Mouse (Mus musculus) G1E (cell line): ENCODE data around the gene Flnc. TPM values are rescaled to one million over a fixed set of nuclear protein-coding genes. Genes with fewer than 3 reads are reported as not detected.

ENCODE experiments used
- ATAC-seq: 2 replicates; pipeline ENCODE4 v1.8.0; 2016; ENCODE audit warnings: mild to moderate bottlenecking; ENCODE audit not compliant: insufficient number of reproducible peaks, poor library complexity, low FRiP score, severe bottlenecking; ENCODE audit errors: extremely low read depth
- DNase-seq: peaks from one replicate; pipeline ENCODE4 v3.0.0; 2012; ENCODE audit warnings: low spot score
- H3K27me3 ChIP-seq: 2 replicates; pipeline ENCODE4 v1.6.1; 2012; ENCODE audit warnings: mild to moderate bottlenecking, low read length, inconsistent platforms; ENCODE audit not compliant: insufficient read depth
- H3K36me3 ChIP-seq: replicated peaks from 2 replicates; pipeline ENCODE3; 2012; ENCODE audit warnings: mild to moderate bottlenecking, inconsistent platforms
- H3K4me1 ChIP-seq: 2 replicates; pipeline ENCODE4 v1.6.1; 2012; ENCODE audit warnings: low read depth, low read length, inconsistent platforms, mixed read lengths; ENCODE audit not compliant: insufficient read depth
- H3K4me3 ChIP-seq: 2 replicates; pipeline ENCODE4 v1.5.1; 2012; ENCODE audit warnings: low read depth, mild to moderate bottlenecking, inconsistent platforms, low read length, moderate library complexity, mixed read lengths
- H3K9me3 ChIP-seq: replicated peaks from 2 replicates; pipeline ENCODE4 v1.6.1; 2012; ENCODE audit warnings: inconsistent platforms
- CTCF ChIP-seq: IDR thresholded peaks from 2 replicates; pipeline ENCODE4 v1.5.1; 2012; ENCODE audit warnings: low read depth, low read length, inconsistent platforms, mixed read lengths
- GATA1 ChIP-seq: IDR thresholded peaks from 2 replicates; pipeline ENCODE4 v1.6.1; 2012; ENCODE audit warnings: borderline replicate concordance, low read length, inconsistent platforms, mixed read lengths
- GATA2 ChIP-seq: IDR thresholded peaks from 2 replicates; pipeline ENCODE4 v1.6.1; 2012; ENCODE audit warnings: low read depth, low read length, inconsistent platforms, borderline replicate concordance
- POLR2AphosphoS5 ChIP-seq: IDR thresholded peaks from 2 replicates; pipeline ENCODE4 v1.6.1; 2012; ENCODE audit warnings: low read depth, low read length, inconsistent platforms; ENCODE audit not compliant: insufficient replicate concordance
- TAL1 ChIP-seq: conservative IDR thresholded peaks from 2 replicates; pipeline ENCODE4 v1.6.1; 2012; ENCODE audit warnings: low read depth, low read length, inconsistent platforms, mixed read lengths
- polyA plus RNA-seq: library from polyadenylated mRNA; stranded (reverse); fragments of >175 nt; gene quantifications from 2 replicates; pipeline ENCODE4 v1.2.3, GENCODE M21; 2012
- total RNA-seq, 2 experiments: library from RNA; stranded (forward) in 1 of 2; stranded (reverse) in 1 of 2; fragments of 200-1000 nt in 1 of 2; fragments of >200 nt in 1 of 2; fragmentation: Nextera tagmentation in 1 of 2; gene quantifications; 2 replicates each; pipeline ENCODE4 v1.2.3; 2014 to 2017

The Flnc gene
- total and polyA plus RNA-seq, 3 experiments: 0.11 to 0.36 (median 0.15) TPM

- Histone ChIP-seq H3K4me3 (no peak overlapping the region), H3K36me3 (no peaks in the 10 kb centered on the region), H3K4me1 (peaks cover 2% of the 10 kb centered on the region; the same call in 1 of the 2 replicates), H3K27me3 (peaks cover 61% of the 10 kb centered on the region), H3K9me3 (no peaks in the 10 kb centered on the region)
- no peak for TF ChIP-seq GATA2
- no peak for TF ChIP-seq TAL1
- no peak for TF ChIP-seq CTCF
- no peak for TF ChIP-seq GATA1
- TF ChIP-seq POLR2AphosphoS5: no peak
- DNase-seq (no peak), ATAC-seq (no peak)
These were observed 73.8 kb downstream of the Flnc start for GRCm38 (mm10) chr6:29506834-29507233.

GRCm38 (mm10) chr6:29507447-29508309 is 74.6 kb downstream of the Flnc start, which contains the start of gene Kcp:
Kcp (minus strand) TSS chr6:29507952.
- no peak for DNase-seq

GRCm38 (mm10) chr6:29509086-29509485 is 76.0 kb downstream of the Flnc start:
- Histone ChIP-seq H3K4me1 (peaks cover 11% of the 10 kb centered on the region), H3K27me3 (peaks cover 61% of the 10 kb centered on the region), H3K36me3 (no peaks in the 10 kb centered on the region), H3K9me3 (no peaks in the 10 kb centered on the region), H3K4me3 (no peak overlapping the region)
- ATAC-seq: no peak
- TF ChIP-seq GATA1: no peak
- TF ChIP-seq TAL1: no peak
- no peak for TF ChIP-seq GATA2
- no peak for TF ChIP-seq POLR2AphosphoS5
- TF ChIP-seq CTCF: no peak
- DNase-seq: no peak

More at GRCm38 (mm10) chr6:29507447-29508309, 74.6 kb downstream of the Flnc start, which contains the start of gene Kcp:
- no peak for TF ChIP-seq POLR2AphosphoS5
- ATAC-seq: no peak
- Histone ChIP-seq H3K27me3 (peaks cover 58% of the 10 kb centered on the region), H3K4me1 (peaks cover 2% of the 10 kb centered on the region; the same call in 1 of the 2 replicates), H3K36me3 (no peaks in the 10 kb centered on the region), H3K9me3 (no peaks in the 10 kb centered on the region), H3K4me3 (no peak within 1 kb of the TSS)

Other genes starting within 250 kb of the Flnc start
- gene Impdh1, start 216.9 kb upstream of the Flnc start, total RNA-seq (2014; fragmentation: Nextera tagmentation): 2.6 and 2.9 TPM in 2 replicates
- gene Impdh1, start 216.9 kb upstream of the Flnc start, total RNA-seq (2017): 7.2 and 9.2 TPM in 2 replicates
- gene Impdh1, start 216.9 kb upstream of the Flnc start, polyA plus RNA-seq: 40.6 and 55.1 TPM in 2 replicates
- 7.8 and 16.3 TPM in 2 replicates for gene Hilpda, start 160.8 kb upstream of the Flnc start, total RNA-seq (2014; fragmentation: Nextera tagmentation)
- 31.1 and 34.4 TPM in 2 replicates for gene Hilpda, start 160.8 kb upstream of the Flnc start, total RNA-seq (2017)
- 36.0 and 43.0 TPM in 2 replicates for gene Hilpda, start 160.8 kb upstream of the Flnc start, polyA plus RNA-seq
- 1.7 and 4.4 TPM in 2 replicates for gene Fam71f2, start 153.7 kb upstream of the Flnc start, total RNA-seq (2014; fragmentation: Nextera tagmentation)
- gene Fam71f2, start 153.7 kb upstream of the Flnc start, total RNA-seq (2017): 0.33 and 0.70 TPM in 2 replicates
- gene Fam71f2, start 153.7 kb upstream of the Flnc start, polyA plus RNA-seq: not detected in 2 replicates
- gene Fam71f1, start 114.1 kb upstream of the Flnc start, total RNA-seq (2014; fragmentation: Nextera tagmentation): not detected in 2 replicates
- gene Fam71f1, start 114.1 kb upstream of the Flnc start, total RNA-seq (2017): 0.16 and 0.35 TPM in 2 replicates
- gene Fam71f1, start 114.1 kb upstream of the Flnc start, polyA plus RNA-seq: not detected in 2 replicates
- 62.8 and 71.9 TPM in 2 replicates for gene Calu, start 85.2 kb upstream of the Flnc start, total RNA-seq (2014; fragmentation: Nextera tagmentation)
- gene Calu, start 85.2 kb upstream of the Flnc start, total RNA-seq (2017): 107 and 113 TPM in 2 replicates
- 15.6 and 25.4 TPM in 2 replicates for gene Calu, start 85.2 kb upstream of the Flnc start, polyA plus RNA-seq
- gene Opn1sw, start 44.8 kb upstream of the Flnc start, total RNA-seq (2014; fragmentation: Nextera tagmentation): not detected in 2 replicates
- gene Opn1sw, start 44.8 kb upstream of the Flnc start, total RNA-seq (2017): 0.27 TPM in 1 of 2 replicates, not detected in the other
- gene Opn1sw, start 44.8 kb upstream of the Flnc start, polyA plus RNA-seq: not detected in 2 replicates
- gene Ccdc136, start 36.9 kb upstream of the Flnc start, total RNA-seq (2014; fragmentation: Nextera tagmentation): not detected in 2 replicates
- 0.11 and 0.23 TPM in 2 replicates for gene Ccdc136, start 36.9 kb upstream of the Flnc start, total RNA-seq (2017)
- gene Ccdc136, start 36.9 kb upstream of the Flnc start, polyA plus RNA-seq: 0.02 and 0.04 TPM in 2 replicates
- 138 and 150 TPM in 2 replicates for gene Atp6v1f, start 34.5 kb downstream of the Flnc start, total RNA-seq (2014; fragmentation: Nextera tagmentation)
- gene Atp6v1f, start 34.5 kb downstream of the Flnc start, total RNA-seq (2017): 201 and 265 TPM in 2 replicates
- 270 and 339 TPM in 2 replicates for gene Atp6v1f, start 34.5 kb downstream of the Flnc start, polyA plus RNA-seq
- 1.6 TPM in 1 of 2 replicates, not detected in the other for gene Atp6v1fnb, start 38.2 kb downstream of the Flnc start, total RNA-seq (2014; fragmentation: Nextera tagmentation)
- gene Atp6v1fnb, start 38.2 kb downstream of the Flnc start, total RNA-seq (2017): 0.46 and 1.3 TPM in 2 replicates
- gene Atp6v1fnb, start 38.2 kb downstream of the Flnc start, polyA plus RNA-seq: 0.13 TPM in 1 of 2 replicates, not detected in the other
- 1.7 TPM in 1 of 2 replicates, not detected in the other for gene Kcp, start 74.7 kb downstream of the Flnc start, total RNA-seq (2014; fragmentation: Nextera tagmentation)
- 0.06 and 0.22 TPM in 2 replicates for gene Kcp, start 74.7 kb downstream of the Flnc start, total RNA-seq (2017)
- gene Kcp, start 74.7 kb downstream of the Flnc start, polyA plus RNA-seq: 0.30 and 0.44 TPM in 2 replicates
- gene Irf5, start 93.4 kb downstream of the Flnc start, total RNA-seq (2014; fragmentation: Nextera tagmentation): 3.3 and 3.8 TPM in 2 replicates
- 5.6 and 6.4 TPM in 2 replicates for gene Irf5, start 93.4 kb downstream of the Flnc start, total RNA-seq (2017)
- gene Irf5, start 93.4 kb downstream of the Flnc start, polyA plus RNA-seq: 10.0 and 12.2 TPM in 2 replicates
- 156 and 177 TPM in 2 replicates for gene Tnpo3, start 176.6 kb downstream of the Flnc start, total RNA-seq (2014; fragmentation: Nextera tagmentation)
- 84.3 and 93.2 TPM in 2 replicates for gene Tnpo3, start 176.6 kb downstream of the Flnc start, total RNA-seq (2017)
- gene Tnpo3, start 176.6 kb downstream of the Flnc start, polyA plus RNA-seq: 56.4 and 63.5 TPM in 2 replicates